Mouse (Mus musculus): ENCODE measurements around the gene Tln1. TPM values are rescaled to one million over a fixed set of nuclear protein-coding genes. Genes with fewer than 3 reads are reported as not detected.

Tln1 gene
- polyA plus RNA-seq, 1 experiment from 2014 or later, result 84.9 TPM

GRCm38 (mm10) chr4:43482591-43482990 lies 79.9 kb downstream of the Tln1 start:
- no peaks in the 10 kb centered on the region for H3K36me3 ChIP-seq (ENCODE audit: control insufficient read depth, insufficient read depth, low read length)
- no peak overlapping the region for H3K27ac ChIP-seq (ENCODE audit: low read length)
- H3K4me3 ChIP-seq (ENCODE audit: low read length), result no peak overlapping the region
- no peaks in the 10 kb centered on the region for H3K9me3 ChIP-seq (ENCODE audit: control insufficient read depth, low read length)
- H3K4me1 ChIP-seq (replicated peaks; ENCODE audit: control insufficient read depth, insufficient read depth, low read length), result peaks cover 3% of the 10 kb centered on the region; the same call in 1 of the 2 replicates
- no peak overlapping the region for H3K9ac ChIP-seq (ENCODE audit: low read length)
- H3K27me3 ChIP-seq (ENCODE audit: control insufficient read depth, insufficient read depth, low read depth, low read length), result no peaks in the 10 kb centered on the region
- no peak overlapping the region for H3K4me2 ChIP-seq (ENCODE audit: low read depth, low read length)
- ATAC-seq (ENCODE audit: low read depth), result no peak
- 62% methylated on average over 10 of the region's 10 CpGs for WGBS

GRCm38 (mm10) chr4:43481894-43482456 lies 80.5 kb downstream of the Tln1 start:
- no peak overlapping the region for H3K4me2 ChIP-seq (ENCODE audit: low read depth, low read length)
- H3K27me3 ChIP-seq (ENCODE audit: control insufficient read depth, insufficient read depth, low read depth, low read length), result no peaks in the 10 kb centered on the region
- H3K27ac ChIP-seq (ENCODE audit: low read length), result no peak overlapping the region
- H3K4me1 ChIP-seq (replicated peaks; ENCODE audit: control insufficient read depth, insufficient read depth, low read length), result peaks cover 3% of the 10 kb centered on the region; the same call in 1 of the 2 replicates
- H3K4me3 ChIP-seq (ENCODE audit: low read length), result no peak overlapping the region
- no peaks in the 10 kb centered on the region for H3K9me3 ChIP-seq (ENCODE audit: control insufficient read depth, low read length)
- 60% methylated on average over 7 of the region's 7 CpGs for whole genome bisulfite sequencing
- no peak for ATAC-seq (ENCODE audit: low read depth)
- no peak overlapping the region for H3K9ac ChIP-seq (ENCODE audit: low read length)
- H3K36me3 ChIP-seq (ENCODE audit: control insufficient read depth, insufficient read depth, low read length), result no peaks in the 10 kb centered on the region

Other genes with a start within 250 kb of the Tln1 start
- 12.9 and 15.1 TPM in 2 replicates for gene Rusc2, start 180.7 kb downstream of the Tln1 start, polyA plus RNA-seq (2015; fragmentation: Nextera tagmentation; extraction: Ambion mirVana)
- 0.87 and 1.4 TPM in 2 replicates for gene Fam166b, start 133.6 kb downstream of the Tln1 start, polyA plus RNA-seq (2015; fragmentation: Nextera tagmentation; extraction: Ambion mirVana)
- gene Tesk1, start 120.8 kb downstream of the Tln1 start, polyA plus RNA-seq (2015; fragmentation: Nextera tagmentation; extraction: Ambion mirVana), result 2.2 and 3.4 TPM in 2 replicates
- gene Cd72, start 108.1 kb downstream of the Tln1 start, polyA plus RNA-seq (2015; fragmentation: Nextera tagmentation; extraction: Ambion mirVana), result 2.0 and 3.0 TPM in 2 replicates
- gene Sit1, start 79.0 kb downstream of the Tln1 start, polyA plus RNA-seq (2015; fragmentation: Nextera tagmentation; extraction: Ambion mirVana), result 0.25 and 0.74 TPM in 2 replicates
- gene Ccdc107, start 69.8 kb downstream of the Tln1 start, polyA plus RNA-seq (2015; fragmentation: Nextera tagmentation; extraction: Ambion mirVana), result 73.7 and 73.8 TPM in 2 replicates
- gene Arhgef39, start 63.0 kb downstream of the Tln1 start, polyA plus RNA-seq (2015; fragmentation: Nextera tagmentation; extraction: Ambion mirVana), result 47.7 and 56.1 TPM in 2 replicates
- gene Car9, start 55.7 kb downstream of the Tln1 start, polyA plus RNA-seq (2015; fragmentation: Nextera tagmentation; extraction: Ambion mirVana), result 5.5 and 6.4 TPM in 2 replicates
- gene Tpm2, start 38.9 kb downstream of the Tln1 start, polyA plus RNA-seq (2015; fragmentation: Nextera tagmentation; extraction: Ambion mirVana), result 203 and 218 TPM in 2 replicates
- 69.5 and 70.9 TPM in 2 replicates for gene Creb3, start 359 bp downstream of the Tln1 start, polyA plus RNA-seq (2015; fragmentation: Nextera tagmentation; extraction: Ambion mirVana)
- gene Rgp1, start 16.0 kb upstream of the Tln1 start, polyA plus RNA-seq (2015; fragmentation: Nextera tagmentation; extraction: Ambion mirVana), result 23.1 and 25.0 TPM in 2 replicates
- 21.0 and 21.3 TPM in 2 replicates for gene Gba2, start 16.2 kb upstream of the Tln1 start, polyA plus RNA-seq (2015; fragmentation: Nextera tagmentation; extraction: Ambion mirVana)
- 0.38 and 1.1 TPM in 2 replicates for gene Msmp, start 21.8 kb upstream of the Tln1 start, polyA plus RNA-seq (2015; fragmentation: Nextera tagmentation; extraction: Ambion mirVana)
- gene Npr2, start 69.2 kb upstream of the Tln1 start, polyA plus RNA-seq (2015; fragmentation: Nextera tagmentation; extraction: Ambion mirVana), result 11.1 and 11.6 TPM in 2 replicates
- gene Spag8, start 90.9 kb upstream of the Tln1 start, polyA plus RNA-seq (2015; fragmentation: Nextera tagmentation; extraction: Ambion mirVana), result 9.0 and 9.6 TPM in 2 replicates
- gene Hint2, start 93.8 kb upstream of the Tln1 start, polyA plus RNA-seq (2015; fragmentation: Nextera tagmentation; extraction: Ambion mirVana), result 120 and 127 TPM in 2 replicates
- gene Tmem8b, start 106.3 kb upstream of the Tln1 start, polyA plus RNA-seq (2015; fragmentation: Nextera tagmentation; extraction: Ambion mirVana), result 4.8 and 5.4 TPM in 2 replicates
- gene Fam221b, start 106.5 kb upstream of the Tln1 start, polyA plus RNA-seq (2015; fragmentation: Nextera tagmentation; extraction: Ambion mirVana), result 2.2 and 2.8 TPM in 2 replicates
- not detected in 2 replicates for gene Olfr70, start 138.1 kb upstream of the Tln1 start, polyA plus RNA-seq (2015; fragmentation: Nextera tagmentation; extraction: Ambion mirVana)
- 0.08 and 0.16 TPM in 2 replicates for gene Olfr71, start 147.6 kb upstream of the Tln1 start, polyA plus RNA-seq (2015; fragmentation: Nextera tagmentation; extraction: Ambion mirVana)
- gene Hrct1, start 164.5 kb upstream of the Tln1 start, polyA plus RNA-seq (2015; fragmentation: Nextera tagmentation; extraction: Ambion mirVana), result 2.0 and 2.9 TPM in 2 replicates
- 1.2 and 2.1 TPM in 2 replicates for gene Spaar, start 167.3 kb upstream of the Tln1 start, polyA plus RNA-seq (2015; fragmentation: Nextera tagmentation; extraction: Ambion mirVana)
- not detected in 2 replicates for gene Olfr159, start 208.3 kb upstream of the Tln1 start, polyA plus RNA-seq (2015; fragmentation: Nextera tagmentation; extraction: Ambion mirVana)

All from lung, embryonic 16.5 days (tissue).